Comparison of ENCODE assay signal across 8 mouse cellular contexts in the genomic region with DNA sequence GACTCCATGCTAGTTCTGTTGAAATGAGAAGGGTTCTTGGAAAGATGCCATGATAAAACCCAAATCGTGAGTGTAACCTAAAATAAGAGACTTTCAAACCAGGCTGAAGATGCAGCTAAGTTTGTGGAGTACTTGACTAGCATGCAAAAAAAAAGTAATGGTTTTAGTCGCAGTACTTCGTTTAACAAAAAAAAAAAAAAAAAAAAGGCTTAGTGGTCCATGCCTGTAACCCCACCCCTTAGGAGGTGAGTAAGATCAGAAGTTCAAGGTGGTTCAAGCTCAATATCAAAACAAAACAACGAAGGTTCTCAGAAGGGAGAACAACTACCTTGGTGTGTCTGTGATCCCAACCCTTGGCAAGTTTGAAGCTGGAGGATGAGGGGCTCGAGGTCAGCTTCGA.
DNase-seq lines count a peak whose midpoint lies in the region; ATAC-seq and TF ChIP-seq lines count a peak whose summit lies in the region.

No protein-coding gene starts in this region.

- no peak for TF ChIP-seq CTCF in bone marrow macrophage, adult 2 months (IDR thresholded peaks at IDR 0.05; ENCODE audit: low read depth, low read length)

- WGBS in heart, embryonic 15.5 days = 41% methylated on average over 6 of the region's 6 CpGs
- 57% methylated on average over 6 of the region's 6 CpGs for WGBS in hindbrain, embryonic 15.5 days
- WGBS in midbrain, embryonic 11.5 days = 56% methylated on average over 6 of the region's 6 CpGs

- intact Hi-C loops in heart, postnatal 10 days (cut with DNase I) = loop anchor here (2.0 to 10.0 kb wide), 2 partner anchors 13 to 443 kb away; no protein-coding TSS in a partner anchor

- no peaks in the 10 kb centered on the region for H3K36me3 ChIP-seq in heart, embryonic 15.5 days
- no peaks in the 10 kb centered on the region for H3K36me3 ChIP-seq in hindbrain, embryonic 15.5 days
- no peaks in the 10 kb centered on the region for H3K36me3 ChIP-seq in midbrain, embryonic 11.5 days (ENCODE audit: control insufficient read depth, insufficient read depth, low read length)

- ATAC-seq in heart, embryonic 15.5 days (replicated peaks; ENCODE audit: insufficient number of reproducible peaks, insufficient read depth, low FRiP score, low read depth) = no peak
- ATAC-seq in hindbrain, embryonic 15.5 days (ENCODE audit: low FRiP score, low read depth) = no peak
- no peak for ATAC-seq in midbrain, embryonic 11.5 days (ENCODE audit: low FRiP score)

- H3K9ac ChIP-seq in heart, embryonic 15.5 days = peak overlapping the region; percentile 57
- H3K9ac ChIP-seq in hindbrain, embryonic 15.5 days = no peak overlapping the region
- no peak overlapping the region for H3K9ac ChIP-seq in midbrain, embryonic 11.5 days (ENCODE audit: low read length)

- H3K4me3 ChIP-seq in heart, embryonic 15.5 days = peak overlapping the region; percentile 57
- peak overlapping the region; percentile 82 for H3K4me3 ChIP-seq in bone marrow macrophage, adult 2 months (ENCODE audit: insufficient read depth, low read length)
- no peak overlapping the region; the same call in 1 of the 2 replicates for H3K4me3 ChIP-seq in hindbrain, embryonic 15.5 days
- H3K4me3 ChIP-seq in midbrain, embryonic 11.5 days (ENCODE audit: low read depth, low read length) = no peak overlapping the region

- no peak for DNase-seq in heart, postnatal 10 days
- DNase-seq in midbrain, embryonic 11.5 days (ENCODE audit: low spot score, missing footprints) = no peak
- no peak for DNase-seq in spleen, postnatal 14 days (ENCODE audit: low spot score in 2 of 2)
- no peak for DNase-seq in adrenal gland, postnatal 36 days
- no peak for DNase-seq in testis, postnatal 14 days (ENCODE audit: low spot score)

- H3K27ac ChIP-seq in heart, embryonic 15.5 days = peak overlapping the region; percentile 84
- H3K27ac ChIP-seq in bone marrow macrophage, adult 2 months (ENCODE audit: insufficient read depth, low read depth, low read length) = peak overlapping the region; percentile 93
- H3K27ac ChIP-seq in hindbrain, embryonic 15.5 days (replicated peaks) = no peak overlapping the region
- H3K27ac ChIP-seq in midbrain, embryonic 11.5 days (ENCODE audit: low read depth, low read length) = no peak overlapping the region

- no peaks in the 10 kb centered on the region for H3K9me3 ChIP-seq in heart, embryonic 15.5 days (replicated peaks)
- no peaks in the 10 kb centered on the region for H3K9me3 ChIP-seq in hindbrain, embryonic 15.5 days
- H3K9me3 ChIP-seq in midbrain, embryonic 11.5 days (ENCODE audit: control insufficient read depth, low read length) = no peaks in the 10 kb centered on the region

- H3K27me3 ChIP-seq in heart, embryonic 15.5 days = no peaks in the 10 kb centered on the region
- peaks cover 12% of the 10 kb centered on the region for H3K27me3 ChIP-seq in hindbrain, embryonic 15.5 days
- H3K27me3 ChIP-seq in midbrain, embryonic 11.5 days (ENCODE audit: control insufficient read depth, insufficient read depth, low read length) = peaks cover 17% of the 10 kb centered on the region

- peaks cover 39% of the 10 kb centered on the region for H3K4me1 ChIP-seq in heart, embryonic 15.5 days (replicated peaks)
- H3K4me1 ChIP-seq in bone marrow macrophage, adult 2 months (ENCODE audit: control insufficient read depth, insufficient read depth, low read length) = peaks cover 52% of the 10 kb centered on the region
- H3K4me1 ChIP-seq in hindbrain, embryonic 15.5 days (replicated peaks) = peaks cover 33% of the 10 kb centered on the region
- peaks cover 26% of the 10 kb centered on the region for H3K4me1 ChIP-seq in midbrain, embryonic 11.5 days (ENCODE audit: control insufficient read depth, insufficient read depth, low read length)

- no peak for TF ChIP-seq POLR2A in bone marrow macrophage, adult 2 months (IDR thresholded peaks at IDR 0.05; ENCODE audit: borderline replicate concordance, low read depth, low read length)

- peak overlapping the region; percentile 78 for H3K4me2 ChIP-seq in heart, embryonic 15.5 days
- H3K4me2 ChIP-seq in hindbrain, embryonic 15.5 days = peak overlapping the region; percentile 49
- peak overlapping the region; percentile 43; the same call in 1 of the 2 replicates for H3K4me2 ChIP-seq in midbrain, embryonic 11.5 days

Comparison
In these comparisons a context has a peak if more than half of its experiments do, and no peak if none do; other contexts are left out.
1. H3K27ac ChIP-seq: peak in heart, embryonic 15.5 days (single experiment) and bone marrow macrophage, adult 2 months (single experiment); none in hindbrain, embryonic 15.5 days (single experiment) and midbrain, embryonic 11.5 days (single experiment).
2. H3K4me3 ChIP-seq: peak in heart, embryonic 15.5 days (single experiment) and bone marrow macrophage, adult 2 months (single experiment); none in hindbrain, embryonic 15.5 days (single experiment) and midbrain, embryonic 11.5 days (single experiment).
3. Peak in every context shown above with its lines, with median percentiles within 50 percentile points of each other: H3K4me2 ChIP-seq.